Mouse (Mus musculus) urinary bladder, adult 18-20 months (tissue): ENCODE measurements around the gene Slc1a2.

Source experiments
- DNase-seq, 2 experiments: peaks; one replicate each; pipeline ENCODE4 v3.0.0; 2022; ENCODE audit warnings: low spot score in 2 of 2, mixed read lengths in 2 of 2

Gene Slc1a2

GRCm38 (mm10) chr2:102763991-102764390 lies 105.5 kb downstream of the Slc1a2 start:
- DNase-seq: no peak

GRCm38 (mm10) chr2:102764602-102765374 lies 106.3 kb downstream of the Slc1a2 start:
- DNase-seq: no peak

- DNase-seq: no peak
Observed at GRCm38 (mm10) chr2:102768267-102768666, 109.8 kb downstream of the Slc1a2 start.

- DNase-seq: no peak
Observed at GRCm38 (mm10) chr2:102771304-102771703, 112.8 kb downstream of the Slc1a2 start.

GRCm38 (mm10) chr2:102772276-102772675 lies 113.8 kb downstream of the Slc1a2 start:
- no peak for DNase-seq

GRCm38 (mm10) chr2:102774700-102775099 lies 116.2 kb downstream of the Slc1a2 start:
- DNase-seq: no peak

- DNase-seq: no peak
Observed at GRCm38 (mm10) chr2:102775561-102775960, 117.1 kb downstream of the Slc1a2 start.

GRCm38 (mm10) chr2:102778208-102778607 lies 119.7 kb downstream of the Slc1a2 start:
- no peak for DNase-seq

GRCm38 (mm10) chr2:102782751-102783150 lies 124.3 kb downstream of the Slc1a2 start:
- no peak for DNase-seq

- no peak for DNase-seq
Observed at GRCm38 (mm10) chr2:102785696-102786095, 127.2 kb downstream of the Slc1a2 start.

GRCm38 (mm10) chr2:102791641-102792040 lies 133.2 kb downstream of the Slc1a2 start:
- no peak for DNase-seq

- DNase-seq: no peak
Observed at GRCm38 (mm10) chr2:102792804-102793203, 134.3 kb downstream of the Slc1a2 start.

- no peak for DNase-seq
Observed at GRCm38 (mm10) chr2:102795034-102795433, 136.6 kb downstream of the Slc1a2 start.

GRCm38 (mm10) chr2:102798149-102798548 lies 139.7 kb downstream of the Slc1a2 start:
- DNase-seq: no peak

- no peak for DNase-seq
Observed at GRCm38 (mm10) chr2:102801899-102802298, 143.4 kb downstream of the Slc1a2 start.

GRCm38 (mm10) chr2:102804109-102804508 lies 145.7 kb downstream of the Slc1a2 start:
- DNase-seq: no peak

GRCm38 (mm10) chr2:102805283-102805682 lies 146.8 kb downstream of the Slc1a2 start:
- DNase-seq: no peak

GRCm38 (mm10) chr2:102805761-102806496 lies 147.5 kb downstream of the Slc1a2 start:
- DNase-seq: no peak

GRCm38 (mm10) chr2:102807633-102808032 lies 149.2 kb downstream of the Slc1a2 start:
- no peak for DNase-seq

GRCm38 (mm10) chr2:102809436-102809835 lies 151.0 kb downstream of the Slc1a2 start:
- DNase-seq: no peak

- no peak for DNase-seq
Observed at GRCm38 (mm10) chr2:102812756-102813155, 154.3 kb downstream of the Slc1a2 start.

- no peak for DNase-seq
Observed at GRCm38 (mm10) chr2:102815289-102815809, 156.9 kb downstream of the Slc1a2 start.

GRCm38 (mm10) chr2:102820225-102820711 lies 161.8 kb downstream of the Slc1a2 start:
- no peak for DNase-seq
